Mouse (Mus musculus) myocyte (in vitro differentiated cells): ENCODE measurements around the gene Nrd1.

Source experiments
- POLR2A ChIP-seq: IDR thresholded peaks from one replicate; pipeline ENCODE4 v1.6.1; 2011; ENCODE audit warnings: low read depth, mild to moderate bottlenecking, control low read depth, moderate library complexity; ENCODE audit not compliant: insufficient read length
- POLR2AphosphoS2 ChIP-seq: IDR thresholded peaks from one replicate; pipeline ENCODE4 v1.6.1; 2011; ENCODE audit warnings: low read depth, control low read depth; ENCODE audit not compliant: insufficient read length
- TCF12 ChIP-seq: IDR thresholded peaks from one replicate; pipeline ENCODE4 v1.6.1; 2011; ENCODE audit warnings: mild to moderate bottlenecking, control low read depth; ENCODE audit not compliant: poor library complexity, insufficient read depth, severe bottlenecking
- USF1 ChIP-seq: IDR thresholded peaks from one replicate; pipeline ENCODE4 v1.6.1; 2011; ENCODE audit warnings: low read depth, mild to moderate bottlenecking, control low read depth, moderate library complexity

DNA sequence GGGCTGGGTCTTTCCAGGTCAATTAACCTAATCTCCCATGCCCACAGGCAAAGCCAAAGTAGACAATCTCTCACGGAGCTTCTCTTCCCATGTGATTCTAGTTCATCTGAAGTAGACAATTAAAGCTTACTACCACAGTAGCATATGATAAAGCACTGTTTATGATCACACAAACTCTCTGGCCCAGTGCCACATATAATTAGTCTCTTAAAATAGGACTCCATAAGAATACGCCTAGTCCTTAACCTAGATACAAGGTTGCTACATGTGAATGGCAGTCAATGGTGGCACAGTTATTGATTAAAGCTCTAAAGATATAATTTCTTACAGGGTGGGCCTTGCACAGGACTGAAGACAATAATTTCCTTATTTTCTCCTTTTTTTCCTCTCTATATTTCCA, 7.5 kb upstream of the Nrd1 start:
- TF ChIP-seq USF1 (no peak), TCF12 (no peak), POLR2AphosphoS2 (no peak), POLR2A (no peak)
